Mouse (Mus musculus): ENCODE data around the gene Gm867.

Gene Gm867

GRCm38 (mm10) chr10:75897373-75897772 is 43.1 kb downstream of the Gm867 start:
- peak; percentile 25 for DNase-seq (ENCODE audit: low read depth, low spot score)

GRCm38 (mm10) chr10:75896208-75896607 is 44.3 kb downstream of the Gm867 start:
- peak; percentile 37 for DNase-seq (ENCODE audit: low read depth, low spot score)

- peak; percentile 11 for DNase-seq (ENCODE audit: low read depth, low spot score)
Measured at GRCm38 (mm10) chr10:75895730-75896129, 44.7 kb downstream of the Gm867 start.

GRCm38 (mm10) chr10:75894601-75895000 is 45.9 kb downstream of the Gm867 start:
- DNase-seq (ENCODE audit: low read depth, low spot score): peak; percentile 48

- DNase-seq (ENCODE audit: low read depth, low spot score): peak; percentile 99
Measured at GRCm38 (mm10) chr10:75893089-75893750, 47.3 kb downstream of the Gm867 start, which contains the start of gene Derl3. Derl3 (plus strand) TSS chr10:75893413.

GRCm38 (mm10) chr10:75889406-75890153 is 50.9 kb downstream of the Gm867 start:
- no peak for DNase-seq (ENCODE audit: low read depth, low spot score)

All from A20 (cell line).